Mouse (Mus musculus) testis, adult 2 months (tissue): ENCODE measurements around the gene Rasl11a.

ENCODE experiments used
- CTCF ChIP-seq: fragments of 200-500 bp; IDR thresholded peaks from 2 replicates; pipeline ENCODE4 v1.5.1; 2012; ENCODE audit warnings: low read depth, mild to moderate bottlenecking, inconsistent platforms, low read length, moderate library complexity; ENCODE audit not compliant: control insufficient read depth, insufficient read depth, insufficient replicate concordance
- POLR2A ChIP-seq: fragments of 200-500 bp; IDR thresholded peaks from 2 replicates; pipeline ENCODE4 v1.6.1; 2012; ENCODE audit warnings: low read depth, mild to moderate bottlenecking, inconsistent platforms, low read length, moderate library complexity; ENCODE audit not compliant: control insufficient read depth

- TF ChIP-seq POLR2A (no peak), CTCF (no peak)
These were observed 9.9 kb upstream of the Rasl11a start for GRCm38 (mm10) chr5:146834959-146835358.
